Mouse (Mus musculus) bone marrow macrophage, adult 2 months (primary cell): Measurements from ENCODE around the gene Twnk. TPM values are rescaled to one million over a fixed set of nuclear protein-coding genes. Genes with fewer than 3 reads are reported as not detected.
A peak's percentile ranks its signal among the peaks of the same experiment; 100 is the strongest.

Experiments
- H3K27ac ChIP-seq: 2 replicates; pipeline ENCODE4 v1.5.1; 2012; ENCODE audit warnings: low read depth, low read length; ENCODE audit not compliant: insufficient read depth
- H3K4me1 ChIP-seq: 2 replicates; pipeline ENCODE4 v1.6.1; 2012; ENCODE audit warnings: low read length; ENCODE audit not compliant: control insufficient read depth, insufficient read depth
- H3K4me3 ChIP-seq: 2 replicates; pipeline ENCODE4 v1.5.1; 2012; ENCODE audit warnings: mild to moderate bottlenecking, low read length, moderate library complexity; ENCODE audit not compliant: insufficient read depth
- CTCF ChIP-seq: IDR thresholded peaks from 2 replicates; pipeline ENCODE4 v1.5.1; 2012; ENCODE audit warnings: low read depth, mild to moderate bottlenecking, low read length, moderate library complexity
- POLR2A ChIP-seq: IDR thresholded peaks from 2 replicates; pipeline ENCODE4 v1.6.1; 2012; ENCODE audit warnings: mild to moderate bottlenecking, low read depth, low read length, borderline replicate concordance
- polyA plus RNA-seq: library from polyadenylated mRNA; stranded (reverse); fragments of >200 nt; gene quantifications from 2 replicates; pipeline ENCODE4 v1.2.4, GENCODE M21; 2012; ENCODE audit not compliant: missing spikeins, insufficient read depth, insufficient read length

Twnk gene
- polyA plus RNA-seq, 1 experiment = 4.4 TPM

DNA sequence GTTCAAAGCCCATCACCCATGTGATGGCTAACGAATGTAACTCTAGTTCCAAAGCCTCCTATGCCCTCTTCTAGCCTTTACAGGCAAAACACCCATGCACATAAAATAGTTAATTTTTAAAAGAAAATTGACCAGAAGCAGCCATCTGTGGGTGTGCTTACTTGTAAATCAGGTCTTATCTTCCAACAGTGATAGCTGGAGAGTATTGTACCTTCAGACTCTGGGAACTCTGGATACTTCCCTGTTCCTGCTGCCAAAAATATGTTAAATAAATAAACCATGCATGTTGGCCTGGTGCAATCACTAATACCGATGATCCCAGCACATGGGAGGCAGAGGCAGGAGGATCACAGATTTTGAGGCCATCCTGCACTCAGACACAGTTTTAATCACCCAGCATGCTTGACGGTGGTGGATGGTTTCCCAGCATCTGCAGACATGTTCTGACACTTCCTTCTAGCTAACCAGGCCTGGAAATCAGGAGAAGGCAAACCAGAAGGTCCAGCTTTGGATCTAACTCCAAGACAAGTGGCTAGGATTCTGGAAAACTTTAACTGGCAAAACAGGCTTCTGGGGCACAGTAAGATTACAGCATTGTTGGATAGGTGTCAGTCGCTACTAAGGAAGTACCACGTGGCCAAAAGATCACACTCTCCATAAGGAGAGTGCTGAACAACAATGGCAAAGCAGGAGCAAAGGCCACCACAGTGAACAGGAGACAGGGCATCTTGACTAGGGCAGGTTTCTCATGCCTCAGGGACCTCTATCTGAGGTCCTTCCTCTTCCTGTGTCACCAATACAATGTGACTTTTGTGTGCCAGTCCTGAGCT is 20.1 kb upstream of the Twnk start:
- no peak overlapping the region for H3K4me3 ChIP-seq
- no peak overlapping the region for H3K27ac ChIP-seq
- H3K4me1 ChIP-seq = peaks cover 37% of the 10 kb centered on the region
- TF ChIP-seq CTCF = no peak
- TF ChIP-seq POLR2A = no peak

DNA sequence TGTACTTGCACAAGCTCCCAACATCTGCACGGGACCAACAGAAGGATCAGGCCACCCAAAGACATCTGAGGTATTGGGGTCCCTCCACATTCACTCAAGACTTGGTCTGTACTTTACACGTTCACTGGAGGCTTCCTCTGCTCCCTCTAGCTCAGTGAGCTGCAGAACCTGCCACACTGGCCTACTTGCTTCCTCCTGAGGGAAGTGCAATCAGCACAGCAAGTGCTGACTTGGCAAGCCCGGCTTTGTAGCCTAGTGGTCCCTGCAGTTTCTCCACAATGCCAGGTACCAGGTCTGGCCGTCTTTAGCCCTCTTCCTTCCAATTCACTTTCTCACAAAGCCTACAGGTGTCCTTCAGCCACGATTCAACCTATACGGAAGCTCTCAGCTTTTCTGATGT is 18.5 kb upstream of the Twnk start:
- H3K4me1 ChIP-seq = peaks cover 24% of the 10 kb centered on the region
- H3K27ac ChIP-seq = no peak overlapping the region
- TF ChIP-seq POLR2A (no peak), CTCF (no peak)
- no peak overlapping the region for H3K4me3 ChIP-seq

DNA sequence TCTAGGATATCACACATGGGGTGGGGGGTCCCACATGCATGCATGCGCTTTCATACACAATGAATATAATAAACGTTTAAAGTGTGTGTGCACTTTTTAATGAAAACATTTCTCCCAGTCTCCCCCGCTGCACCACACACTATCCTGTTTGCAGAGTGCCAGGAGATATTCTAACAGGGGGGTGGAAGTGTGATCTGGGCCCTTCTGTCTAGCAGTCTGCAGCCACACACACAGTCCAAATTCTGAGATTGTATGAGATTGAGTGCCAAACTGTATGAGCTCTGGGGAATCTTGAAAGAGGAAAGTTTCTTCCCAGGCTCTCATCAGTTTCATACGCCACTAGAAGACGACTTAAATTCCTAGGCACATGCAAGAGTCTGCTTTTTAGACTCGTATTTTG is 17.6 kb upstream of the Twnk start:
- no peak overlapping the region for H3K27ac ChIP-seq
- TF ChIP-seq POLR2A (no peak), CTCF (no peak)

DNA sequence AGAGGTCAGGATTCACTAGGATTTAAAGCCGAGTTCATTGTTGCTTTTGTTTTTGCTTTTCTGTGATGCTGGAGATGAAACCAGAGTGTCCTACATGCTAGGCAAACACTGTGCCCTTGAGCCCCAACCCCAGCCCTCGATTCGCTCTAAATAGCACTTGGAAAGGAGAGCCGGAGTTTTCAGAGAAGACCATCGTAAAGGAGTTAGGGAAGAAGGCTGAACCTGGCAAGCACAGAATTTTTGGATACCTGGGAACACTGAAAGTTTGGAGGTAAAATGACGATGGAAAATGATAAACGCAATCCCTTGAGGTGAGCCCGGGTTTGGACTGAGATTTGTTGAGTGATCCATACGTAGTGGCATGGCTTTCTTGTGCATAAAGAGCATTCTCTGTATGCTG is 17.1 kb upstream of the Twnk start:
- H3K27ac ChIP-seq = no peak overlapping the region
- no peak for TF ChIP-seq CTCF
- TF ChIP-seq POLR2A = no peak
- no peak overlapping the region for H3K4me3 ChIP-seq
- H3K4me1 ChIP-seq = peaks cover 17% of the 10 kb centered on the region

More for the DNA sequence above, 17.6 kb upstream of the Twnk start:
- no peak overlapping the region for H3K4me3 ChIP-seq
- H3K4me1 ChIP-seq = peaks cover 21% of the 10 kb centered on the region

DNA sequence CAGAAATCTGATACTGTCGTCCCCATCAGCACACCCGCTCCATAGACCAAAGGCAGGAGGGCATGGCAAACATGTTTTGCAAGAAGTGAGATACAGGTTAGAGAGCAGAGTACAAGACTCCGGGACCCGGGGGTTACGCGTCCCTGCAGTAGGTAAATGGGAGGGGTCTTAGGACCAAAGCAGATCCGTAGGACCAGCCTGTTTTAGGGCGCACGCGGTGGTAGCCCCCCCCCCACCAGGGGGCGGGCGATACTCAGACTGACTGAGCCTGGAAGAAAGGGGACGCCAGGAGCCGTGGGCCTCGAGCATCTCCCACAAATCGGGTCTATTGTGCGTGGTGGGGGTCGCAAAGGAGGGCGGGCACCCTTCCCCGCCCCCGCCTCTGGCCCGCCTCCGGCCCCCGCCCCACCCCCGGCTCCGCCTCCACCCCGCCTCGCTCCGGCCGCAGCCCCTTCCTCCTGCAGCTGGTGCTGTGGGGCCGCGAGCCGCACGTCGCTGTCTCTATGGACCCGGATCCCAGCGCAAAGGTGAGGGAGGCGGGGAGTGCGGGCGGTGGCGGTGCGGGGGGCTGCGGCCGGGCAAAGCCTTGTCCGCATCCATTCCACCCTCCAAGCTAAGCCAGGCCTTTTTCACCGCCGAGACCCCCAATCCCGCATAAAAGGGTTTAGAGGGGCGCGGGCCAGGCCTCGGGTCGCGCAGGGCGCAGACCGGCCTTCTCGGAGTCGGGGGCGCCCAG is 16.5 kb upstream of the Twnk start, which contains the start of gene Sema4g:
Sema4g (plus strand) TSS at position 271 of the 736 bp plus-strand sequence.
- no peak for TF ChIP-seq POLR2A
- TF ChIP-seq CTCF = no peak
- H3K27ac ChIP-seq = no peak within 1 kb of the TSS
- peaks cover 15% of the 10 kb centered on the region for H3K4me1 ChIP-seq
- H3K4me3 ChIP-seq = peak within 1 kb of the TSS; percentile 38

DNA sequence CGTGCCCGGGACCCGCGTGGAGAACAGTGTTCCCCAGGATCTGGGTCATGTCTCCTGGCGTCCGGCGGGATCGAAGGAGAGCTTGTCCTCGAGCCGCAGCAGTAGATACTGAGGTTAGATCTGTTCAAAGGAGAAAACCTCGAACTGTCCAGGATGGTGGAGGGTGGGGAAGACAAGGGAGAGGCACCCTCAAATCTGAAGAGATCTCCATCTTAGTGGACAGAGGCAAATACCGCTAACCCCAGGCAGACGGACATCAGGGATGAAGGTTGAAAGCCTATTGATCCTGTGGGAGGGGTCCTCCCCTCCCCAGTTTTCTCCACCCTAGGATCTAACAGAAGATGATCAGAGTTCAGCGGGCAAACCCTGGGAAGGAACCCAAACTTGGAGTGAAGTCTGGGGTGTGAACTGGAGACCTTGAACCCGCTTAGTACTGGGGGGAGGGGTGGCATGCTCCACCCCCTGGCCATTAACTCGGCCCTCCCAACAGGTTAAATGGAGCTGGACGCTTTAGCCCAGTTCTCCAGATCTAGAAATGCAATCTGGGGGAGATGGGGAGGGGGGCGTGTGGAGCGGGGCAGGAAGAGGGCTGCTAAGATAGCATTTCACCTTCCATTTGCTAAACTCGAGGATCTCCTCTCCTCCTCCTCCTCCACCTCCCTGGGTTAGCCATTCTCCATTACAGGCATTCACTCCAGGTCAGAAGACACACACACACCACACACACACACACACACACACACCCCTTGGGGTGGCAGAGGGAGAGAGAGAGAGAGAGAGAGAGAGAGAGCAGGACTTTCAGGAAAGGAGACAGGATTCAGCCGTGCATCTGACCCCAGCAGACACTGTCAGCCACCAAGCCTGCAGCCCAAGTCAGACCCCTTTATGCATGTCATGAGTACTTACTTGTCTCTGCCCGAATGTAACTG is 15.6 kb upstream of the Twnk start:
- no peak overlapping the region for H3K27ac ChIP-seq
- peaks cover 15% of the 10 kb centered on the region for H3K4me1 ChIP-seq
- H3K4me3 ChIP-seq = peak overlapping the region; percentile 34
- TF ChIP-seq POLR2A = no peak
- TF ChIP-seq CTCF = no peak

DNA sequence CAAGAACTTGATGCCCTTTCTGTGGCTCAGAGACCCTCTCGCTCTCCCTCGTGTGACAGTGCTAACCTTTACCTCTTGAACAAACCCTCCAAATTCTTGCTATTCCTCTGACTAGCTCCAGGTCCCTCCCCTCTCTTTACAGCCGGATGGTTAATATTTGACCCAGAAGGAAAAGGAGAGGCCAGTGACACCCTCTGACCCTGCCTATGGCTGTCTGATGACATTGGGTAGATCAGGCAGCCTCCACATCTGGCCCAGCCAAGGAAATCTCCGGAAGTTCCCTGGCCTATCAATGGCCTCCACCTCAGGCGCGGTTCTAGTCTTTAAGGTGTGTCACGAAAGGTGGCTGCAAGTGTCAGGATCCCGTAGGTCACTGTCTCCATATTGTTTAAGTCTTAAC is 14.4 kb upstream of the Twnk start:
- H3K4me3 ChIP-seq = no peak overlapping the region
- H3K27ac ChIP-seq = no peak overlapping the region
- peaks cover 11% of the 10 kb centered on the region for H3K4me1 ChIP-seq
- TF ChIP-seq POLR2A = no peak
- no peak for TF ChIP-seq CTCF

DNA sequence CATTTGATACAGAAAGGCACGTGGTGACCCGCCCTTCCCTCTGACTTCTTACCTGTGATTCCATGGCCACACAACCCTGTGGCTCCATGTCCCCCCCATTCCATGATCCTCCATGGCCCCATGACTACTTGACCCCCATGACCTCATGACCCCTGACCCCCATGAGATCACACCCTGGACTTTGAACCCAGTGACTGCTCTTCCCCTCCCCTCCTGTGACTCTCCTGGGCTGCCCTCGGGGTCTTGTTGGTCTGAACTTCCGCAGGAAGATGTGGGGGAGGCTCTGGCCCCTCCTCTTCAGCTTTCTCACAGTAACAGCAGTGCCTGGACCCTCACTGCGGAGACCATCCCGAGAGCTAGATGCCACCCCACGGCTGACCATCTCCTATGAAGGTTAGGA is 13.2 kb upstream of the Twnk start:
- no peak overlapping the region for H3K4me3 ChIP-seq
- TF ChIP-seq CTCF (no peak), POLR2A (no peak)
- H3K27ac ChIP-seq = no peak overlapping the region
- peaks cover 4% of the 10 kb centered on the region for H3K4me1 ChIP-seq

DNA sequence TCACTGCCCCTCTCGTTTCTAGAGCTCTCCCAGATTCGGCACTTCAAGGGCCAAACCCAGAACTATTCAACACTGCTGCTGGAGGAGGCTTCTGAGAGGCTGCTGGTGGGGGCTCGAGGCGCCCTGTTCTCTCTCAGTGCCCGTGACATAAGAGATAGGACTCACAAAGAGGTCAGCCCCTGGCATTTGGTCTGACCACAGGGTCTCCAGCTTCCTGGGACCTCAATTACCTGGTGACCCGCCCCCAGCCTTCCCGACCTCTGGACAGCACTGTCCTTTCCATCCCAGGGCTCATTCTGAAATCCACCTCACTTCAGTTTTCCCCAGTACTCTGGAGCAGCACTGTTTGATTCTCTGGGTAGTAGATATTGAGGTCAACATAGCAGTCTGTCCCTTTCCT is 12.8 kb upstream of the Twnk start:
- Histone ChIP-seq H3K4me3 (no peak overlapping the region), H3K27ac (no peak overlapping the region), H3K4me1 (no peaks in the 10 kb centered on the region)
- TF ChIP-seq POLR2A (no peak), CTCF (no peak)
